Mouse (Mus musculus): ENCODE data around the gene Fam107b. TPM values are rescaled to one million over a fixed set of nuclear protein-coding genes. Genes with fewer than 3 reads are reported as not detected.

Fam107b gene
- polyA plus RNA-seq, 1 experiment = 8.2 TPM

DNA sequence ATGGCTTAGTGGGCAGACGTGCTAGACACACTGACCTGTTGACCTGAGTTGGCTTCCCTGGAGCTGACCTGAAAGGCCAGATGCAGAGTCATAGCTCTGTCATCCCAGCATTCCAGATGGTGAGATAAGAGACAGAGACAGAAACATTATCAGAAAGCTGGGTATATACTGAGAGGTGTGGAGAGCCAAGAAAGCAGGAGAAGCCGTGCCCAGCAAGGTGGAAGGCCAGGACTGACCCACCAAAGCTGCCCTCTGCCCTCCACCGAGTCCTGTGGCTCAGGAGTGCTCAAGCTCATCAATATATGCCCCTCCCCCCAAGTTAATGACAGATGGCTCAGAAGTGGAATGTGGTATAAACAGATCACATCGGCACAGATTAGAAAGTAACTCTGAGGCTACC lies 112.4 kb downstream of the Fam107b start:
- Histone ChIP-seq H3K27ac (ENCODE audit: insufficient read depth, low read depth, low read length) (no peak overlapping the region), H3K36me3 (ENCODE audit: control insufficient read depth, insufficient read depth, low read length) (no peaks in the 10 kb centered on the region), H3K4me3 (ENCODE audit: low read depth, low read length) (no peak overlapping the region), H3K27me3 (ENCODE audit: control insufficient read depth, insufficient read depth, low read length) (no peaks in the 10 kb centered on the region), H3K4me1 (ENCODE audit: control insufficient read depth, insufficient read depth, insufficient read length, low read length) (no peaks in the 10 kb centered on the region)
- TF ChIP-seq CTCF (IDR thresholded peaks at IDR 0.05; ENCODE audit: extremely low read depth, insufficient read length, insufficient replicate concordance, low read depth, low read length) (no peak), POLR2A (IDR thresholded peaks at IDR 0.05; ENCODE audit: low read depth, low read length) (no peak)
- WGBS = 62% methylated on average over 4 of the region's 4 CpGs

DNA sequence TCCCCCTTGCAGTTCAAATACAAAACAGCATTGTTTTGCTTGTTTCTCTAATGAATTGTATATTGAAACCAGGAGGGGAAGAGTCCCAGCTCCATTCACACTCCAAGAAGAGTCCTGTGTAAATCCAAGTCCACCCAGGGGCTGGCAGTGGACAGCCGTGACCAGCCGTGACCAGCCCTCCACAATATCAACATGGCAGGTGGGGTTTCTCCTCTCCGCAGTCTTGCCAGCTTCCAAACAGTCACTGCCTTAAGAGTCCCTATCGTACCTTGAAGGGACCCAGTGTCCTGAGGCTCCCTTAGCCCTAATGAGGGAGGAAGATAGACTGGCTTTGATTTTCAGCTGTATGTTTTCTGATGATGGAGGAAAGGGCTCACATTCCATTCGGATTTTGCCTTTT lies 113.1 kb downstream of the Fam107b start:
- Histone ChIP-seq H3K27me3 (ENCODE audit: control insufficient read depth, insufficient read depth, low read length) (no peaks in the 10 kb centered on the region), H3K27ac (ENCODE audit: insufficient read depth, low read depth, low read length) (no peak overlapping the region), H3K36me3 (ENCODE audit: control insufficient read depth, insufficient read depth, low read length) (no peaks in the 10 kb centered on the region), H3K4me1 (ENCODE audit: control insufficient read depth, insufficient read depth, insufficient read length, low read length) (no peaks in the 10 kb centered on the region), H3K4me3 (ENCODE audit: low read depth, low read length) (no peak overlapping the region)
- WGBS = 81% methylated on average over 5 of the region's 5 CpGs
- no peak for TF ChIP-seq CTCF (IDR thresholded peaks at IDR 0.05; ENCODE audit: extremely low read depth, insufficient read length, insufficient replicate concordance, low read depth, low read length)

DNA sequence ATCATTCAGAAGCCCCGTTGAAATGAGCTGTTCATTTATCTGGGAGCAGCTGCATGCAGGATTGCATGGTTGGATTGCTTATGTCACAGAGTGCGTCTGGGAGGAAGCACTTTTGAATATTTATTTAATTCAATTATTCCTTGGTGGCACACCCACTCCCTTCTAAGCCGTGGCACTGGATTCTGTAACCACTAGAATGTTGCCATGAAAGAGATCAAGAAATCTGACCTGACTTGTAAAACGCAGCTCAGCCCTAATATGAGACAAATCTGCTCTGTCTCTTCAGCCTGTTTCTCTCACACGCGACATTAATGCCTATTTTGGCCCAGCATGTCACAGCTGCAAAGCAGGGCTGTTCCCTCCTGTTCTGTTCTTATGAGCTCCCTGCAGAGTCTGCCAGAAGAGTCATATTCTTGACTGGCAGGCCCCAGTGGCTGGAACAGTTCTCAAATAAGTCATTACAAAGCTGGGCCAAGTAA lies 113.5 kb downstream of the Fam107b start:
- WGBS = 58% methylated on average over 6 of the region's 6 CpGs
- H3K4me3 ChIP-seq (ENCODE audit: low read depth, low read length) = no peak overlapping the region
- H3K4me1 ChIP-seq (ENCODE audit: control insufficient read depth, insufficient read depth, insufficient read length, low read length) = no peaks in the 10 kb centered on the region
- H3K36me3 ChIP-seq (ENCODE audit: control insufficient read depth, insufficient read depth, low read length) = no peaks in the 10 kb centered on the region
- H3K27ac ChIP-seq (ENCODE audit: insufficient read depth, low read depth, low read length) = no peak overlapping the region
- H3K27me3 ChIP-seq (ENCODE audit: control insufficient read depth, insufficient read depth, low read length) = no peaks in the 10 kb centered on the region
- TF ChIP-seq POLR2A (IDR thresholded peaks at IDR 0.05; ENCODE audit: low read depth, low read length) = no peak
- no peak for TF ChIP-seq CTCF (IDR thresholded peaks at IDR 0.05; ENCODE audit: extremely low read depth, insufficient read length, insufficient replicate concordance, low read depth, low read length)

DNA sequence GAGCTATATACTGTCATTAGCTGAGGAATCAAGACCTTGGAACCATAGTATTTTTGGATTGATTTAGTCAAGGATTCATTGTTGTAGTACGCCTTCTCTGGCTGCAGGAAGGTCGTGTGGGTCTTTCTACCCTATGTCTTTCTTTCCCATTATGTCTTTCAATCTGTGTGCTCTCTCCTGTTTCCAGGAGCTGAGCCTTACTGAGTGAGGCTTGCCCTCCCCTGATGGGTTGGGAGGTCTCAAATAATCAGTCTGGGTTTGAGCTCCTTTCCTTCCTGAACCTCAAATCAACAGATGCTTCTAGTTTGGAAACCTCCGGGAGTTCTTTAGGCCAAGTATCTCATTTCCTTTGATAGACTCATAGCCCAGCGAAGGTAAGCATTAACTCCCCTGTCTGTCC lies 119.9 kb downstream of the Fam107b start:
- Histone ChIP-seq H3K27ac (ENCODE audit: insufficient read depth, low read depth, low read length) (no peak overlapping the region), H3K36me3 (ENCODE audit: control insufficient read depth, insufficient read depth, low read length) (no peaks in the 10 kb centered on the region), H3K27me3 (ENCODE audit: control insufficient read depth, insufficient read depth, low read length) (no peaks in the 10 kb centered on the region), H3K4me3 (ENCODE audit: low read depth, low read length) (no peak overlapping the region), H3K4me1 (ENCODE audit: control insufficient read depth, insufficient read depth, insufficient read length, low read length) (no peaks in the 10 kb centered on the region)
- TF ChIP-seq CTCF (IDR thresholded peaks at IDR 0.05; ENCODE audit: extremely low read depth, insufficient read length, insufficient replicate concordance, low read depth, low read length) (no peak), POLR2A (IDR thresholded peaks at IDR 0.05; ENCODE audit: low read depth, low read length) (no peak)
- 91% methylated on average over 4 of the region's 4 CpGs for whole genome bisulfite sequencing

DNA sequence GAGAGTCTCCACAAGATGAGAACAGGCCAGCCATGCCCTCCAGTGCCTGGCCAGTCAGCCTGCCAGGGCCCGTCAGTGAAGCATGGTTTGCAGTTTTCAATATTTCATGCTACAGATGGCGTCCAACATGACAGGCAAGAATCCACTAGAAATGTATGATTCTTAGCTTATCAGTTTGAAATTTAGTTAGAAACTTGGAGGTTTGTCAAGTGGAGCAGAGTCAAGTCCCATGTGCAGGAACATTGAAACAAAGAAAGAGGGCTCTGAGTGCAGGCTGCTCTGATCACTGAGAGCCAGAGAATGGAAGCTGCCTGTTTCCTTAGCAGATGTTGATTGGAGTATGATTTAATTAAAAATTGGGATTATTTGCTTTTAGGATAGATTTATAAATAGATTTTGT lies 122.5 kb downstream of the Fam107b start:
- no peaks in the 10 kb centered on the region for H3K4me1 ChIP-seq (ENCODE audit: control insufficient read depth, insufficient read depth, insufficient read length, low read length)
- H3K27me3 ChIP-seq (ENCODE audit: control insufficient read depth, insufficient read depth, low read length) = no peaks in the 10 kb centered on the region
- no peaks in the 10 kb centered on the region for H3K36me3 ChIP-seq (ENCODE audit: control insufficient read depth, insufficient read depth, low read length)
- H3K4me3 ChIP-seq (ENCODE audit: low read depth, low read length) = no peak overlapping the region
- no peak overlapping the region for H3K27ac ChIP-seq (ENCODE audit: insufficient read depth, low read depth, low read length)
- TF ChIP-seq CTCF (IDR thresholded peaks at IDR 0.05; ENCODE audit: extremely low read depth, insufficient read length, insufficient replicate concordance, low read depth, low read length) (no peak), POLR2A (IDR thresholded peaks at IDR 0.05; ENCODE audit: low read depth, low read length) (no peak)
- 92% methylated on average over 2 of the region's 2 CpGs for WGBS

DNA sequence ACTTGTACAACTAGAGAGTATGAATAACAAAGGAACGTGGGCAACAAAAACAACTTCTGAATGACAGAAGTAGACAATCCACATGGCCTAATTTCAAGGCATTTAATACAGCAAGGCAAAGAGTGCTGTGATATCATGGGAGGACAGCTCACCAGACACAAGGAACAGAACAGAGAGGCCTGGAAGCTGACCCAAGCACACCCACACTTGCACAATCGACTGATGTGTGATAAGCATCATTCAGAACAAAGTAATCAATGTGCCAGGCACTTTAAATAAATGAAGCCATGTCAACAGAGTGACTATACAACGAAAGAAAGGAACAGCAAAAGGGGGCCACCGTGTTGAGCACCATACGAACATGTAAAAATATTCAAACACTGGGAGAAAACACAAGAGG lies 125.6 kb downstream of the Fam107b start:
- WGBS = 63% methylated on average over 5 of the region's 5 CpGs
- H3K4me1 ChIP-seq (ENCODE audit: control insufficient read depth, insufficient read depth, insufficient read length, low read length) = peaks cover 3% of the 10 kb centered on the region; the same call in 1 of the 2 replicates
- no peak overlapping the region for H3K4me3 ChIP-seq (ENCODE audit: low read depth, low read length)
- no peak for TF ChIP-seq CTCF (IDR thresholded peaks at IDR 0.05; ENCODE audit: extremely low read depth, insufficient read length, insufficient replicate concordance, low read depth, low read length)
- no peak for TF ChIP-seq POLR2A (IDR thresholded peaks at IDR 0.05; ENCODE audit: low read depth, low read length)
- H3K27me3 ChIP-seq (ENCODE audit: control insufficient read depth, insufficient read depth, low read length) = no peaks in the 10 kb centered on the region
- H3K27ac ChIP-seq (ENCODE audit: insufficient read depth, low read depth, low read length) = no peak overlapping the region
- no peaks in the 10 kb centered on the region for H3K36me3 ChIP-seq (ENCODE audit: control insufficient read depth, insufficient read depth, low read length)

DNA sequence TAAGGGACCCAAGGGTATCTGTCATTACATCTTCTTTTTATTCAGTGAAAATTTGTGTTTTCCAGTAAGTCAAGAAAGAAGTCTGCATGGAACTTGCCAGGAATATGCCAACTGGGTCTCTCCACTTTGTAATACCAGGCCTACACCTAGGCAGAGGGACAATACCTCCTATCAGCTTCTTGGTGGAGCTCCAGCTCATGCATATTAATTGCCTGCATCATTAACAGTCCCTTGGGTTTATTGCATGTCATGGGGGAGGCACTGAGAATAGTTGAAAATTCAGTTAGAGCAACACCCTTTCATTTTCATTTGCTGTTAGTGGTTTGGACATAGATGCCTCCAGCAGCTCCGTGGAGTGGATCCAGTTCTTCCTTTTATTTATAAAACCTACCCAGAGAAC lies 130.1 kb downstream of the Fam107b start:
- TF ChIP-seq POLR2A (IDR thresholded peaks at IDR 0.05; ENCODE audit: low read depth, low read length) = no peak
- no peak for TF ChIP-seq CTCF (IDR thresholded peaks at IDR 0.05; ENCODE audit: extremely low read depth, insufficient read length, insufficient replicate concordance, low read depth, low read length)
- Histone ChIP-seq H3K36me3 (ENCODE audit: control insufficient read depth, insufficient read depth, low read length) (no peaks in the 10 kb centered on the region), H3K4me1 (ENCODE audit: control insufficient read depth, insufficient read depth, insufficient read length, low read length) (peaks cover 19% of the 10 kb centered on the region; the same call in 1 of the 2 replicates), H3K27ac (ENCODE audit: insufficient read depth, low read depth, low read length) (no peak overlapping the region), H3K27me3 (ENCODE audit: control insufficient read depth, insufficient read depth, low read length) (no peaks in the 10 kb centered on the region), H3K4me3 (ENCODE audit: low read depth, low read length) (no peak overlapping the region)
- WGBS = 31% methylated on average over 1 of the region's 1 CpGs

All from small intestine, adult 2 months (tissue).